Mouse (Mus musculus): ENCODE data around the gene Proser2.

The Proser2 gene

DNA sequence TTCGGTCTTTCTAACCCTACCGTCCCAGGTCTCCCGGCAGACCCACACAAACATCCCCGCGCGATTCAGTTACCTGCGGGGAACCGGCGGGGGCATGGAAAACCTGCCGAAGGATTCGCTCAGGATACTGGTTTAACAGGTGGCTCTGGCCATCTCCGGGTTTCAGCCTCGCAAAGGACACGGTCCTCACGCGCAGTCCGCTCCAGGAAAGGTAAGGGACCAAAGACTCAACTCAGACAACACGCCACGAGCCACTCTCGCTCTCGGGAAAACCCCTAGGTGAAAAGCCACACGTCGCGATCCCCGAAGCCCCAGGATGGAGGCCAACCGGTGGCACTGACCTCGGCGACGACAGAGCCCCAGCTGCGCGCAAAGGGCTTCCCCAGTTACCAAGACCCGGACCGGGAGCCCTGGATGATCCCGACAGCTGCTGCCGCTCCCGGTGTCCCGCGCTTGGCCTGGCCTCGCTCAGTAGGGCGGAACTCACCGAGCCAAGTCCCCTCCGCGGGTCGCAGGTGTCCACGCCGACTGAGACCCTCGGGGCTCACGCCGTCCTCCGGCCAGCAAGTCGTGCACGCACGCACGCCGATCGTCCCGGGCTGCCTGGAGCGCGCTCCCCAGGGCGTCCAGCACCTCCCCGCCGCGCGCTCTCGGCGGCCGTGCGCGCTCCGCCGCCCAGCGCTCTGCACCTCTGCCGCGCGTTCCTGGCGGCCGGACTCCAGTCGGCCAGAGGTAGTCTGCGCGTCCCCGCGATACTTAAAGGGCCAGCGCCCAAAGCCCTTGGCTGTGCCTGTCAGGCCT lies at the start of gene Proser2:
Gene Proser2 (minus strand): TSS at position 657 of the 801 bp plus-strand sequence.
- DNase-seq (ENCODE audit: low spot score) = peak; percentile 90

- DNase-seq (ENCODE audit: low spot score) = no peak
Observed at GRCm38 (mm10) chr2:6179749-6180117, 49.7 kb upstream of the Proser2 start.

DNA sequence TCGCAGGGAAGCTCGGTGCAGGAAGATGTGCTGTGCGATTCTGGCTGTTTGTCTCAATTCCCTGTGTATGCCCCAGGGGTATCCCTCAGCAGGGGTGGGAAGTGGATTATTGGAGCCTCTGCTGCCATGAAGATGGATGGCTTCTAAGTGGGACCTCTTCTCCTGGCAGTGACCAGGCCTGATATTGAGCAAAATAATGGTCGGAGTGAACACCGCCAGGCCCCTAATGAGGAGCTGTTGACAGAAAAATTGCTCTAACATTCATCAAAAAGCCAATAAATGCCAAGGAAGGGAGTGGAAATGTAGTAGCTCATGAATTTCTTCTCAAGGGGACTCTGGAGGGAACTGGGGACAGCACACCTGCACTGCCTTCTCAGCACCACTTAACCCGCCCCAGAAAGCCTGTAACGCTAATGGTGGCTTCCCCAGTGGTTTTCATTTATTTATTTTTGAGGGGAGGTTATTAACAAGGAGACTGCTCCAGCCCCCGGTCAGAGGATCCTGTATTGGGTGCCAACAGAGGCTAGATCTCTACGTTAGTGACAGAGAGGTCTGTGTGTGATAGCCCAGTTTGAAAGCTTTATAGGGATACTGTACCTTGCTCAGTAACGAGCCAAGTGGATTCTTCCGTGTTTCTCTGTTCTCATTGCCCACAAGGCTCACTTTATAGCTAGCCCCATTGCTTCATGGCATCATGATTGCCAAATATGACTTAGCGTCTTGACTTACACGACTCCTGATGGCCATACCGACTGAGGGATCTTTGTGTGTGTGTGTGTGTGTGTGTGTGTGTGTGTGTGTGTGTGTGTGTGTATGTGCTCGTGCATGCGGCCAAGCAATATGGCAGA lies 49.1 kb upstream of the Proser2 start:
- DNase-seq (ENCODE audit: low spot score) = no peak

DNA sequence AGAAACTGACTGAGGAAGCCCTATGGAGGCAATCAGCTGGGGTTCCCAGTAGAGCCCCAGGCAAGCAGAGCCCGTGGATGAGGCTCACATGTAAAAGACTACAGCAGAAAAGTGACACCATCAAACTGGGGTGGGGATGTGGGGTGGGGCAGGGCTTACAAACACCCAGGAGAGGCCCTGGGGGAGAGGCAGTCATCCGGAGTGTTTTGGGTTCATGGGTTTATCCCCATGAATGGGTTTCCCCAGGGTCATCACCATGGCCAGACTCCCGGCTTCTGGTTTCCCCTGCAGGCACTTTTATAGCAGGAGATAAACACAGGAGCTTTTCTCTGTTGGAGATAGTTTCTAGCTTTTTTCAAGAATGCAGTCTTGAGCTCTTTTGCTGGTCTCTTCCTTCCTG lies 43.0 kb upstream of the Proser2 start:
- no peak for DNase-seq (ENCODE audit: low spot score)

GRCm38 (mm10) chr2:6168560-6168959 lies 38.5 kb upstream of the Proser2 start:
- DNase-seq (ENCODE audit: low spot score) = no peak

GRCm38 (mm10) chr2:6167843-6168558 lies 38.0 kb upstream of the Proser2 start:
- DNase-seq (ENCODE audit: low spot score) = peak; percentile 86

GRCm38 (mm10) chr2:6165771-6166170 lies 35.8 kb upstream of the Proser2 start:
- no peak for DNase-seq (ENCODE audit: low spot score)

GRCm38 (mm10) chr2:6164606-6165290 lies 34.7 kb upstream of the Proser2 start:
- DNase-seq (ENCODE audit: low spot score) = no peak

DNA sequence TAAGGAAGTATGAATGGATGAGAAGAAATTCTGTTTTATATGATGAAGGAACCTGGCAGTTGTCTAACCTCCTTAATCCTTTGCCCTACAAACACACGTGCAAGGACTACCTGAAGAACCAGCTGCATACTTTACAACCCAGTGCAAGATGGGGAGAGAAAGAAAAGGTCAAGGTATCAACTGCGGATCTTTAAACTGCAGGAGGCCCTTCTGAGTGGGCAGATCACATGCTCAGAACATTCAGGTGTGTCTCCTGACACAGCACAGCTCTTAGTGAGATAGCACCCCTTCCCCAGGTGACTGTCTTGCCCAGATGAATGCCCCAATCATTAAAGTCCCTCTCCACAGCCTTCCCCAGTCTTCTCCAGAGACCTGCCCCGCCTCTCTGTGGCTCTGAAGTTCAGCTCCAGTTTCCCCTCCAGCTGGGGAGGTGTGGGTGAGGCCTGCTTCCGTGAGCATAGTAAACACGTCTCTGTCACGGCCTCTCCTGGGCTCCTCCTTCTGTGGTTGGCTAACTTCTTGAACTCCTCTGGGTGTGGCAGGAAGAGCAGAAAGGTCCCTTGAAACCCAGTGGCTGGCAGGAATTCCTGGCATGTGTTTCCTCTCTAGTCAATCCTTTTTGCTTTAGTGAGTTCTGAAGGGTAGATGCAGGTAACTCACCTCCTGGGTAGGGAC lies 32.5 kb upstream of the Proser2 start:
- peak; percentile 78 for DNase-seq (ENCODE audit: low spot score)

DNA sequence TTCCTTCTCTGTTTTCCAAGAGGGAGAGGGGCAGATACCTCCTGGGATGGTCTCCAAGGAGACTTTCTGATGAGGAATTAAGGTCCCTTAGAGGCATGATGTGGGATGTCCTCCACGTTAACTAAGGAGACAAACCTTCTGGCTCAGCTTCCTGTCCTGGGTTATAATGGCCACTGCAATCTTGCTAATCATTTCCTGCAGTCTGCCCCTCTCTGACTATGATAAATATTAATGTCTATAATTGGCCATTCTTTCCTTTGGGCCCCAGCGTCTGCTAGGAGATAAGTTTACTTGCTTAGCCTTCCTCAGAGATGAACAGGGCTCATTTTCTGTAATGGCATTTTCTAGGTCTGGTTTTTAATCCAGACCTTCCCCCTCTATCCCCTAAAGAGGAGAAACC lies 29.7 kb upstream of the Proser2 start:
- no peak for DNase-seq (ENCODE audit: low spot score)

GRCm38 (mm10) chr2:6159219-6159618 lies 29.2 kb upstream of the Proser2 start:
- DNase-seq (ENCODE audit: low spot score) = no peak

DNA sequence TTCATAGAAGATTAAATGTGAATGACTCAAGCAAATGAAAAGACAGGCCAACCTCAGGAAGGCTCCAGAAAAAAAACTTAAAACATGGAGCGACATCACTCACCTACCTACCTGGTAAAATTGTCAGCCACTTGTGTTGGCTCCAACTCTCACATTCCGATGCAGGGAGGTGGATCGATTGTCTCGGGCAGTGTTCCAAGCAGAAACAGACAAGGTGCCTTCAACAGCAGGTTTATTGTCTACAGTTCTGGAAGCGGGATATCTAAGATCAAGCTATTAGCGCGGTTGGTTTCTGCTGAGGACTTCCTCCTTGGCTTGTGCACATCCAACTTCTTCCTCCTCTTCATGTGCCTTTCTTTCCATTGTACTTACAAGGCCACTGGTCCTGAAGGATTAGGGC lies 27.6 kb upstream of the Proser2 start:
- DNase-seq (ENCODE audit: low spot score) = peak; percentile 26

DNA sequence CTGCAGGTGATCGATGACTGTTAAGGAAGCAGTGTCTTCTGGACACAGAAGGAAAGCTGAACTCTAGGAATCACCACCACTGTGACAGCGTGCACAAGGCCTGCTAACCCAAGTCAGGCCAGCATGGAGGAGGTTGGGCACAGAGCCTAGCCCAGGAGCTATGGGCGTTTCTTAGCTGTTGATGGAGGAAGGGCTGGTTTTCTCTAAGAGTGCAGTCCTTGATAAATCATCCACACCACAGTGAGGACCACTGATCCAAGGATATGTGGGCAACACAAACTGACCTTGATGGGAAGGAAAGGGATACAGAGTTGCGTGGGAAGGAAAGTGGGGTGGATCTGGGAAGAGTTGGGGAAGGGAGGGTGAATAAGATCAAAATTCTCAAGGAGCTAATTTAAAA lies 27.2 kb upstream of the Proser2 start:
- no peak for DNase-seq (ENCODE audit: low spot score)

DNA sequence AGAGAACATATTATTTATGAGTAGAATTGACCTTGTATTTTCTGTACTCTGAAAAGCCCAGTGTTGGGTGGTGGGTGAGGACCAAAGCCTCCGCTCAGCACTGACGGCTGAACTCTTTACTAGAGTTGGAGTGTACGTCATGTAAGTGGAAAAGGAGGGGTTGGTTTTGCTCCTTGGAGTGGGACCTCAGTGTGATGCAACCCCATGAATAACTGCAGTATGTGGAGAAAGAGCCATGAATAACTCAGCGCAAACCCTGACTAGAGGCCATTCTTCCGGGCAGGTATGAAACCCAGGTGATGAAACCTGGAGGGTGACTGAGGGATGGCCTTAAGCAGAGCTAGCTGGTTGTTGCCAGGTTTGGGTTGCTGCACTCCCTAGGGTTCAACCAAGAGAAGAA lies 19.8 kb upstream of the Proser2 start:
- no peak for DNase-seq (ENCODE audit: low spot score)

- no peak for DNase-seq (ENCODE audit: low spot score)
Observed at GRCm38 (mm10) chr2:6146901-6147300, 16.9 kb upstream of the Proser2 start.

DNA sequence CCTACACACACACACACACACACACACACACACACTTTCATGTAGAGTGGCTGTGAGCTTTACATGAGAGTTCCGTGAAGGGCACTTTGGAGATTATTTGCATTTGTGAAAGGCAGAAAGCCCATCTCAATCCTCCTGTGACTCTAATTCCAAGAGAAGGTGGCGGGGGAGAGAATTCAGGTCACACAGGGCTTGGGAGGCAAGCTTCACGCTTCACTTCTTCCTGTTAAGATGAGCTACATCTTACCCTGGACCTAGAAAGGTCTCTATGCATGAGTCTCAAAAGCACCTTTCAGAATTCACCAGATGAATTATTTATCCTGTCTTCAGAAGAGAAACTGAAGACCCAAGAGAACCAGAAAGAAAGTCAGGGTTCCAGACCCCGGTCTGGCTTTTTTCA lies 16.2 kb upstream of the Proser2 start:
- DNase-seq (ENCODE audit: low spot score) = no peak

- no peak for DNase-seq (ENCODE audit: low spot score)
Observed at GRCm38 (mm10) chr2:6145611-6146010, 15.6 kb upstream of the Proser2 start.

GRCm38 (mm10) chr2:6142915-6143654 lies 13.1 kb upstream of the Proser2 start:
- no peak for DNase-seq (ENCODE audit: low spot score)

- no peak for DNase-seq (ENCODE audit: low spot score)
Observed at GRCm38 (mm10) chr2:6140572-6141161, 10.7 kb upstream of the Proser2 start.

DNA sequence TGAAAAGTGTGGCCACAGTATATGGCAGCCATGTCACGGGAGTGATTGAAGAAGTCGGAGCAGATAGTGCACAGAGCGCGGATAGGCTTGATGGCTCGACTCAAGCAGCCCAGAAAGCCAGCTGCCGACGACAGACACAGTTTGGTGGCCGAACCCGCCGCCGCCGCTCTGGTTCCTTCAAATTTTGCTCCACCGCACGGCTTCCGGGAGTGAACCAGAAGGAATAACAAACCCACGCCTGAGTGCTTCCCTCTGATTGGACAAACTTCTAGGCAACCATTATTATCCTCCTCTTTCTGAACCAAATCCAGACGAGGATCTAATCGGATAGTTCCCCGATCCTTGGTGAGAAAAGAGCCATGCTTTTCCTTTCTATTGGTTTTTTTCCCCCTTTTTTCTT lies 3.9 kb upstream of the Proser2 start:
- no peak for DNase-seq (ENCODE audit: low spot score)

Data from urinary bladder, postnatal 14 days (tissue).